Mouse (Mus musculus) common myeloid progenitor, adult 5-6 weeks (primary cell): ENCODE measurements around the gene Map7d1. TPM values are rescaled to one million over a fixed set of nuclear protein-coding genes. Genes with fewer than 3 reads are reported as not detected.
"Not testable (repeated sequence)": the region's sequence is repeated elsewhere in the genome, so short reads cannot be mapped to it uniquely, and the experiment has no call there.

ENCODE experiments used
- ATAC-seq: replicated peaks from 2 replicates; pipeline ENCODE4 v1.8.0; 2016; ENCODE audit warnings: low read depth, mild to moderate bottlenecking, moderate TSS enrichment, inconsistent platforms; ENCODE audit not compliant: poor library complexity, severe bottlenecking
- total RNA-seq: library from RNA; stranded (forward); fragments of 200-1000, 187-1606 nt; gene quantifications from 2 replicates; pipeline ENCODE4 v1.2.3, GENCODE M21; 2017

Gene Map7d1
- total RNA-seq, 1 experiment from 2014 or later = 32.3 TPM

DNA sequence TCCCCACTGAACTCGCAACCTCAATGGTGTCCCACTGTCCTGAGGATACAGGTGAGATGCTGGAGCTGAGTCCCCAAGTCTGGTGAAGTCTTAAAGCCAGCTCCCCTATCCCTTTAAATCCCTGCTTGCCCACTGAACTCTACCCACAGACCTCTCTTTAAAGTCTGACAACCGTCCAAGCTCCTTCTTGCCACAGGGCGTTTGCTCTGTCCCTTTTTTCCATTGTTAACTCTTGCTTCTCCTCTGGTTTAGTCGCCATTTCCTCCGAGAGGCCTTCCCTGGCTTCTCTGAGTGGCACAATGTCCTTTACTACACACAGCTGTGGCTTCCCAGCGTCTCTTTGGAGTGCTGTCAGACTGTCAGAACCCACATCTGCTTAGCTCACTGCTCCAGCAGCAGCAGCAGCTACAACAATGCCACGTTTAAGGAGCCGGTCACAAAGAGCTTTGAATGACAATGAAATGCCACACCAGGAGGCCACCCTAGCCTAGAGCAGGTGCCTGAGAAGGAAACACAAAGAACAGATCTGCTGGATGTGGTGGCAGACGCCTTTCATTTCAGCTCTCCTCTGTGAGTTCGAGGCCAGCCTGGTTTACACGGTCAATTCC lies 7.8 kb downstream of the Map7d1 start:
- no peak for ATAC-seq

DNA sequence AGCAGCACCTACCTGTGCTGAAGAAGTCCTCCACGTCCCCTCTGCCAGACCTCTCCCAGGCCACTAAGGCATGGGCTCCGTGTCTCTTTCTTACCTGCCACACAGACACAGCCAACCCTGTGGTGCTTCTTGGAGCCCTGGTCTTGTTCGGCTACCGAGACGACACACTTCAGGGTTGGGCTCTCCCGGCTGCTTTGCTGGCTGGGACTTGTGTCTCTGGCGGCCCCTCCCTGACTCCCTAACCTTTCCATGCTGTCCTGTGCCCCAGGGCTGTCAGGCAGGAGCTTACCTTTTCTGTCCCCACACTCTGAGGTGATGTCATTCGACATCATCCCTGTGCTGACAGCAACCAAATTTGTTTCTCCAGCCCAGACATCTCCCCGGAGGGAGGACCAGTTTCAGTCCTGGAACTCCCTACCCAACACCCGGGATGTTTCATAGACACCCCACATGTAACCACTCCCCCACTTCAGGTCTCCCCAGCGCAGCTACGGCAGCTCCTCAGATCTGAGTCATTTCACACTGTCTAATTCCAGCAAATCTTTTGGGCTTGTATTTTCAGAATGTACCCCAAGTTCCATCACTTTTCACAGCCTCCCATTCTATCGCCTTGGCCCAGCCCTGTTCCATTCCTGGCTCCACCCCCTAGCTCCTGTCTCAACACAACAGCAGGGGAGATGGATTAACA lies 9.8 kb downstream of the Map7d1 start:
- ATAC-seq = no peak

DNA sequence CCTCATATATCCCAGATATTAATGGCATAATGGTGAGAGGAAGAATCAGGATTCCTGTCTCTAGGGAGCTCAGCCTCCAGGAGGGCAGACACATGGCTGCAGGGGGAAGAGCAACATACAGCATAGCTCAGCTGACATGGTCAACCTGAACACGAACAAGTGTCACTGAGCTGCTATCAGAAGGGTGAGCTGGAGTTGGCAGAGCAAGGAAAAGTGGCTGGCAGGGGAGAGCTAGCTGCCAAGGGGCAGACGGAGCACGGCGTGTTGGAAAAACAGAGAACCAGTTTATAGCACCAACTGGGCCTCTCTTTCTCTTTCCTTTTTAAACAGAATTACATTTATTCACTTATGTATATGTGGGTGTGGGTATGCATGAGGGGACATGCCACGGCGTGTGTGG lies 13.6 kb downstream of the Map7d1 start:
- no peak for ATAC-seq

DNA sequence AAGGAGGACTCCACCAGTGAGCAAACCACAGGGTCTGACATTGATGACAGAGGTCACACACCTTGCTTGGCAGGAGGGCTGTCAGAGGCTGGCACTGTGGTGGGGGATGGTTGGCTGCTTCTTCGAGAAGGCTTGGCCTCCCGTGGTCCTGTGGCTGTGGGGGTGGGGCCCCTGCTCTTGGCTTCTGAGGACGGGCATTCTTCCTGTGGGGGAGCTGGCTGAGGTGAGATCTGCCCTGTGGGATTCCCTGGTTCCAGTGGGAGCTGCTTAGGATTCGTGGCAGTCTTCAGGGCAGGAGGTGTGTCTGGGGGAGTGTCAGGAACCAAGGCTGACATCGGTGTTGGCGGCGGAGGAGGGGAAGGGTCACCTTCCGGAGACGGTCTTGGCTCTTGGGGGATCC lies 14.2 kb downstream of the Map7d1 start:
- no peak for ATAC-seq

DNA sequence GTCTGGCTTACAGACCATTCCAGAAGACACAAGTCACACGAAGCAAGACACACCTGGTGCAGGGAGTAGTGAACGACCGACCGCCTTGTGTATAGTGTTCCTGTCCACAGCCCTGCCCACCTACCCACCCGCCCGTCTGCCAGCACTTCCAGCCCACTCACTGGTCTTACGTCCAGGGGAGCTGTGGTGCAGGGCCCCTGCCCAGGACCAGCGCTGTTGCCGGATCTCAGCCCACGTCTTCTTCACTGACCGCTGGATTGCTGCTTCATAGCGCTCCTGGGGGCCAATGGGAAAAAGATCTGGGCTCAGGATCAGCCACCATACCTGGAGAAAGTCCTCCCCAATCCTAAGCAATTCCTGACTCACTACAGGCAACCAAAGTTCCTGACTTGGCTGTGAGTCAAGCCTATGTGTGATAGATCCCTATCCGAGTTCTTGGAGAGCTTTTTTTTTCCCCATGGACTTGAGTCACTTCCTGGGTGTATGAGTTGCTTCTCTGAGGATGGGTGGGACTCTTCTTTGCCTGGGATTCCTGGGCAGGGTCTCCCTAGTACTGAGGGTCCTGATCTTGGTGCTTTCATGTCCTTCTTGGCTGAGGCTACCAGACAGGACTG lies 16.2 kb downstream of the Map7d1 start:
- ATAC-seq = no peak

DNA sequence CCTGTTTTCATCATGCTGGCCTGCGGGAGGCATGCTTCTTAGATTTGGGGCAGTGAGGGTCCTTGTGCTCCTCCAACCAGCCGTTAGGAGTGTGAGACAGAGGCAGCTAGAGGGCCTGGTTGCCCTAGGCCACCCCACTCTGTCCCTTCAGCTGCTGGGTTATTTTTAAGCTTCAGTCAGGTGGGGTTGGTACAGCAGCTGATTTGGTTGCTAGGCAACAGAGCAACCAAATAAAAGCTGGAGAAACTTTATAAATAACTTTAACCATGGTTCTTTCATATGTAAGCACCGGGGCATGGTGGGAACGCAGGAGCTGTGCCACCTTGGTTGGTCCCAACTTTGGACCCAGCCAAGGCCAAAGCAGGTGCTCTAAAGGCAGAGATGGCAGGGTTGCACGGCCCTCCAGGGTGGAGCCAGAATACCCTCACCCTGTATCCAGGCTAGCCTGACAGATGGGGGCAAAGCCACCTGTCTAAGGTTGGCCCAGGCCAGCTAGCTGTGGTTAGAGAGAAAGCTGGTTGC lies 18.4 kb downstream of the Map7d1 start:
- ATAC-seq = no peak

DNA sequence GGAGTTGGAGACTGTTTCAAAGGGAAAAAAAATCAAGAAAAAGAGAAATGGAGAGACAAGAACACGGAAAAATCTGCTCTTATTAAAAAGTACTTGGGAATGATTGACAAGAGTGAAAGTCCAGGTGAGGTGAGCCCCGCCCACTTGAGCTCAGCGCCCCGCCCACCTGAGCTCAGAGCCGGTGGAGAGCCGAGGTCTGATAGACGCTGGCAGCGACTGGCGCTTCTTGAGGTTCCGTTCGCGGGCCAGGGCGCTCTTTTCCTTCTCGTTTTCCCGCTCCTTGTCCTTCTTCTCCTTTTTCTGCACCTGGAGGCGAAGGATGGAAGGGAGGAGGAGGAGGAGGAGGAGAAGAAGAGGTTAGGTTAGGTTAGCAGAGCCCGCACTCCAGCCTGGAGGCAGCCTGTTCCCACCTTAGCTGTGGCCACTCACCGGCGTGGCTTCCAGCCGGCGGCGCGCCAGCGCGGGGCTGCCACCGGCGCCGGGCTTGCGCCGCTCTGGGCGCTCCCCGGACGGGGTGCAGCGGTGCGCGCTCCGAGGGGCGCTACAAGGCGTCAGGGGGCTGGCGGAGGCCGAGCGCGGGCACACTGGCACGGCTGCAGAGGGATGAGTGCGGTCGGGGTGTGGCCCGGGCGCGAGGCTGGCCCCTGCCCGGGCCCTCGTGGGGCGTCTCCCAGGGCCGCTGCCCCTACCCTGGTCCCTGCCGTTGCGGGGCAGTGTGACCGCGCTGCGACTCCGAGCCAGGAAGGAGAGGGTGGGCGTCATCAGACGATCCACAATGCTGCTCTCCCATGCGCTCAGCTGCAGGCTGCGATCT lies 19.5 kb downstream of the Map7d1 start:
- no peak for ATAC-seq

DNA sequence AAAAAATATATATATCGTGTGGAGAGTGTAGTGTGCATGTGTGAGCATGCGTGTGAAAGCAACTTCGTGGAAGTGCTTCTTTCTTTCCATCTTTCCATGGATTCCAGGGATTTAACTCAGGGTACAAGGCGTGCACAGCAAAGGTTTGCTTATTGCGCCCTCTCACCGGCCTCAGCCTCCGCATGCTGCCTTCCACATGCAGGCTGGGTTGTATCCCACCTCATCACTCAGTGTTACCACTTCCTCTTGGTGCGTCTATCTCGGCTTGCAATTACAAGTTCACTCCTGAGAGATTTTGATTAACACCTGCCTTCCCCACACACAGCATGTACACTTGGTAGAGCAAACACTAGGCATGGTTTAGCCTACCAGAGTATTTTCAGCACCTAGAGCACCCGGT lies 21.0 kb downstream of the Map7d1 start:
- peak; percentile 67 for ATAC-seq

DNA sequence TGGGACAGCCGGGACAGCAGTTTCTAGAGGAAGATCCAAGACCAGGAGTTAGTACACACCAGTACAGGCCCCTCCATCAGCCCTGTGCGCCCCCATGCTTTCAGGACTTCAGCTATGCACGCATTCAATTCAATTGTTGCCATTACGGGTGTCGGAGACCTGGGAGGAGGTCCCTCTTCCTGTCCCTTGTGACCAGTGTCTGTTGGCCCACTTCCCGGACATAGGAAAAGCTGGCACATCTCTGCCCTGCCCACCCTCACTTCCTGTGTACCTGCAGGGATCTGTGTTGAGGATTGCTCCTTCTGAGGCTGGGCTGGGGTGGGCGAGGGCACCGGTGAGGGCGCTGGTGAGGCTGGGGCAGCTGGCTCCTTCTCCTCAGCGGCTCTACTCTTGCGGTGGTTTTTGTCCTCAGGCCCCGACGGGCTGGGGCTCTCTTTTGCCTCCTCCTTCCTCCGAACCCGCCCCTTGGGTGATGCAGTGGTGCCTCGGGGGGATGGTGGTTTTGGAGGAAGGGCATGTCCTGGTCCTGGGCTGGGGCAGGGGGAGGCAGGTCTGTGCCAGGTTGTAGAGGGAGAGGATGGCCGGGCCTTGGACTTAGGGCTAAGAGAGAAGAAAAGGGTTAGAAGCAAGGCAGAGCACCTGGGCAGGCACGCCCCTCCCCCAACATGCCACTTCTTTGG lies 21.5 kb downstream of the Map7d1 start:
- ATAC-seq = no peak

DNA sequence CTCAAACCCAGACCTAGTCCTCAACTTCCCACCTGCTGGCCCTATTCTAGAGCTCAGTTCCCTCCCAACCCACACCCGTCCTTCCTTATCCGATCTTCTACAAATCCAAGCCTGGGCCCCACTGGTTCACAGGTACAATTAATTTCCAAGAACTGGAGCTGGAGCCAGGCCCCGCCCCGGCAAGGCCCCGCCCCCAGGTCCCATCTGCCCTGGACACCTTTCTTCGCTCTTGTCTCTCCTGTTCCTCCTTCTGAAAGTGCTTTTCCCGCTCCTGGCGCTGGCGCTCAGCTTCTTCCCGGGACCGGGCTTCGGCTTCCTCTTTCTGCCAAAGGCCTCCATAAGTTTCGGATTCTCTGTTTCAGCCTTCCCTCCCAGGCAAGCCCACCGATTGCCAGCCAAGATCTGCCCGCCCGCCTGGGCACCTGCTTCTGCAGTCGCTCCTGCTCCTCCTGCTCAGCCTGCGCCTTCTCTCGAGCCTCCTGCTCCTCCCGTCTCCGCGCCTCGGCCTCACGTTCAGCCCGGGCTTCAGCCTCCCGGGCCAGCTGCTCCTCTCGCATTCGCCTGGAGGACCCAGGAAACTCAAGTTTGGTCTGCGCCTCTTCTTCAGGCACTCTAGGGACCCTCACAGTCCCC lies 22.4 kb downstream of the Map7d1 start:
- ATAC-seq = no peak

DNA sequence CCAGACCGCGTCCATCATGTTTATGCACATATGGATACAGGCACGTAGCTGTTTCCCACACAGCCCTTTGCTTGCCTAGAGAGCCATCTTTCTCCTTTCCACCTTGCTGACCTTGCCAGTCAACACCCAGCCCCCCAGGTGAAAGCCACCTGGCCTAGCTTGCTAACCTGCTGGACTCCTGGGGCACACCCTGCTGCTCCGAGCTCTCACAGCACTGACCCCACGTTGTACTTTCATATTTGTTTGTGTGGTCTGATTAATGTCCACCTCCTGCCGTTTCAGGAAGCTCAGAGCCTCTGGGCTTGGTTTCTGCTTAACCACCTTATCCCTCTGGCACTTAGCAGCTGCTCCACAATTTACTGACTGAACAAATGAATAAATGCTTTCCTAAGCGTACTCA lies 26.2 kb downstream of the Map7d1 start:
- no peak for ATAC-seq

DNA sequence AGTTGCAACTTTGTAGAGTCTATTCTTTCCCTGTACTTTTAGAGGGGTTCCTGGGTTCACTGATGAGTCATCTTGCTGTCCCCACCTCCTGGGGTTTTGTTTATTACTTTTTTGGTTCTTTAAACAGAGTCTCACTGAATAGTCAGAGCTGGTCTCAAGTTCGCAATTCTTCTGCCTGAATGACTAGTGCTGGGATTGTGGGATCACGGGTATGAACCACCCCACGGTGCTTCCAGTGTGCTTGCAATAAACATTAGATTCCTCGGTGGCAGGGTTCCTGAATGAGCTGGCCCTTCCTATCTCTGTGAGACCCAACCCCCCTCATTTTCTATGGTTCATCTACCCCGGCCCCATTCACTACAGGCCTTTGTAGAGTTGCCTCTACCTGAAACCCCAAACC lies 28.0 kb downstream of the Map7d1 start:
- ATAC-seq = no peak

DNA sequence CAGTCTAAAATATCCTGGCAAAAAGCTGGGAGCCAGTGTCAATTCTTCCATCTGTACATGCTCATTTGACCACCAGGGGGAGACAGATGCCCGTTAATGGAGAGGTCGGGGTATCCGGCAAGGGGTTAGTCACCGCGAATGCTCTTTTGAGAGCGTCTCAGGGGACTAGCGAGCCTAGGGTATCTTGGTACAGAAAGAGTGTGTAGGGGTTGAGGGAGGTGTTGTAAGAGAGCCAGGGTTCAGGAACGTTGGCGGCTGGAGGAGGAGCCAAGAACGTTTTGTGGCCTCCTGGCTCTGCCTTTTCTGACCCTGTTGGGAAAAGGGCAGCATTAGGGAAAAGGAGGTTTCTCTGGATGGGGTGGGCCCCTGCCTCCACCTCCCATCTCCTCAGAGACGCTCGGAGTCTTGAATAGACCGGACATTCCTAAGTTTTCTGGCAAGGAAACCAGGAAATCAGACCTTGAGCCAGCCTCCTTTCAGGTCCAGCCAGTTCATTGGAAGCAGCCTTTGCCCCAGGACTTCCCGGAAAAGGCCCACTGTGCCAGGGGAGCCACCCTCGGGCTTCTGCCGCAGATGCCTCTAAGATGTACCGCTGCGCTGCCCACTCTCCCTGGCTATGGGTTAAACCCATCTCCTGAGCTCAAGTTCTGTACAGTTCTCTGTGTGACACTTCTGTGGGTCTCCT lies 28.9 kb downstream of the Map7d1 start:
- ATAC-seq = peak; percentile 95

DNA sequence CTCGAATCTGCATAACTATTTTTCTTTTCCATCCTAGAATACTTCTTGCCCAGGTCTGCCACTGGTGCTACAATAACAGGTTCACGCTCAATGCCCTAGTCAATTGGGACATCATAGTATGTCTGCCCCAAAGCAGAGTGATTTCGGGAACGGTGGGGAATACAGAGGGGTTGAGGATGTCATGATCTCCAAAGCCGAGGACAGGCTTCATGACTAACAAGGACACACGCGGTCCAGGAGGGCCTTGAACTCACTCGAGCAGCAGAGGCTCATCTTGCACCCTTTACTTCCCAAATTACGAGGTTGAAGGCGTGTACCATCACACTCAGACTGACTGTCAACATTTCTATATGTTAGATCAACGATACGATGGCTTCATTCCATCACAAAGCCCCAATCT lies 29.5 kb downstream of the Map7d1 start:
- no peak for ATAC-seq

DNA sequence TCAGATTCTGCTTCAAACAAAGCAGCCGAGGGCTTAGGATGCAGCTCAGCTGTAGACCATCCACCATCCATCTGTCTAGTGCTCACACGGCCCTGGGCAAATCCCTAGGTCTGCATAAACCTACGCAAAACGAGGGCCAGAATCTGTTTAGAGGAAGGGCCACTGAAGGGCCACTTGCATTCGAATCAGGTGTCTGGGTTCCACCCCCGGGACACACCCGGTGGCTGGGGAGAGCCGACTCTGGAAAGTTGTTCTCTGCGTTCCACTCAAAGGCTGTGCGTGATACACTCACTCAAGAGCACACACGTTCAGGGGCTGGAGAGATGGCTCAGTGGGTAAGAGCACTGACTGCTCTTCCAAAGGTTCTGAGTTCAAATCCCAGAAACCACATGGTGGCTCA lies 33.5 kb downstream of the Map7d1 start:
- ATAC-seq = no peak

DNA sequence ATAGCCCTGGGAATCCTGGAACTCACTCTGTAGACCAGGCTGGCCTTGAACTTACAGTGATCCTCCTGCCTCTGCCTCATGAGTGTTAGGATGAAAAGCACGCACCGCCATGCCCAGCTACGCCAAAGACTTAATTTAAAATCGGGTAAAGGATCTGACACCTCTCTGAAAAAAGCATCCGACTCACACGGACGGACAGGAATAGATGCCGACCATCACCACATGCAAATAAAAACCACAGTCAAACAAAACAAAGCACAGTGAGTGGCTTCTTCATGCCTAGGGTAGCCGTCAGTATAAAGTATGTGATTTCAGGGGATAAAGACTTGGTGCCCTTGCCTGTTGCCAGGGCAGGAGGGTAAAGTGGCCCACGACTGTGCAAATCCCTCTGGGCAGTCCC lies 36.1 kb downstream of the Map7d1 start:
- no peak for ATAC-seq

DNA sequence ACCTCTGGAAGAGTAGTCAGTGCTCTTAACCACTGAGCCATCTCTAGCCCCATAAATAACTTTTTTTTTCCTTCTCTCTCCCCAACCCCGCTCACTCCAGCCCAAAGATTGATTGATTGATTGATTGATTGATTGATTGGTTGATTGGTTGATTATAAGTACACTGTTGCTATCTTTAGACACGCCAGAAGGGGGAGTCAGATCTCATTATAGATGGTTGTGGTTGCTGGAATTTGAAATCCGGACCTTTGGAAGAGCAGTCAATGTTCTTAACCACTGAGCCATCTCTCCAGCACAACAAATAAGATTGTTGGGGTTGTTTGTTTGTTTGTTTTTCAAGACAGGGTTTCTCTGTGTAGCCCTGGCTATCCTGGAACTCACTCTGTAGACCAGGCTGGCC lies 36.6 kb downstream of the Map7d1 start:
- not testable (repeated sequence) for ATAC-seq

DNA sequence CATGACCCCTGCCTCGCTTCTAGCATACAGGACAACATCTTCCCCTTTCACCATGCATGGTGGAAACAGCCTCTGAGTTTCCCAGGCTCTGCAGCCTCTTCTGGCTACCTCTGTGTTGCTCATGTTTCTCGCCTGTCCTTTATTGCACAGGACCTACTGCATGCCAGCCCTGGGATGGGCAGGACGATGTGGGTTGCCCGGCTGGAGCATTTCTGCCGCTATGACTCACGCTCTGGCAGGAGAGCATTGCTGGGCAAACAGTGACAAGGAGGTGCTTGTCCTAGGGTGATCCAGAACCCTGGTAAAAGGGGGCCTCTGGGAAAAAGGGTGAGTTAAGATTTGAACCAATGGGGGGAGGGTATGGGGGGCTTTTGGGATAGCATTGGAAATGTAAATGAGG lies 38.4 kb downstream of the Map7d1 start:
- no peak for ATAC-seq

DNA sequence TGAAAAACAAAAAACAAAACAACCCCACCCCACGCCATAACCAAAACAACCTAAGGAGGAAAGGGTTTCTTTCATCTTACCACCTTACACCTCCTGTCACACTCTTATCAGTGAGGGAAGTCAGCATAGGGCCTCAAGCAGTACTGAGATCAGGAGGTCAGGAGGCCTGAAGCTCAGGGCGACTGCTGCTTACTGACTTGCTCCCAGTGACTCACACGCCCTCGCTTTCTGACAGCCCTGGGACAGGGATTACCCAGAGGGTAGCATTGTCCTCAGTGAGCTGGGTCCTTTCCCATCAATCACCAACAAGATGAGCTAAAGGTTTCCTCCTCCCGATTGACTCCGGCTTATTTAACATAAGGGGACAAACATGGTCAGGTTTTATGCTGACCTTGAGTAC lies 49.1 kb downstream of the Map7d1 start:
- no peak for ATAC-seq
